Mouse (Mus musculus) liver, adult (tissue): ENCODE results near the gene Ric1.

Source experiments
- GATA4 ChIP-seq: IDR thresholded peaks from 2 replicates; pipeline ENCODE4 v1.6.1; 2014; ENCODE audit warnings: mild to moderate bottlenecking, low read length; ENCODE audit not compliant: insufficient replicate concordance

Ric1 gene

DNA sequence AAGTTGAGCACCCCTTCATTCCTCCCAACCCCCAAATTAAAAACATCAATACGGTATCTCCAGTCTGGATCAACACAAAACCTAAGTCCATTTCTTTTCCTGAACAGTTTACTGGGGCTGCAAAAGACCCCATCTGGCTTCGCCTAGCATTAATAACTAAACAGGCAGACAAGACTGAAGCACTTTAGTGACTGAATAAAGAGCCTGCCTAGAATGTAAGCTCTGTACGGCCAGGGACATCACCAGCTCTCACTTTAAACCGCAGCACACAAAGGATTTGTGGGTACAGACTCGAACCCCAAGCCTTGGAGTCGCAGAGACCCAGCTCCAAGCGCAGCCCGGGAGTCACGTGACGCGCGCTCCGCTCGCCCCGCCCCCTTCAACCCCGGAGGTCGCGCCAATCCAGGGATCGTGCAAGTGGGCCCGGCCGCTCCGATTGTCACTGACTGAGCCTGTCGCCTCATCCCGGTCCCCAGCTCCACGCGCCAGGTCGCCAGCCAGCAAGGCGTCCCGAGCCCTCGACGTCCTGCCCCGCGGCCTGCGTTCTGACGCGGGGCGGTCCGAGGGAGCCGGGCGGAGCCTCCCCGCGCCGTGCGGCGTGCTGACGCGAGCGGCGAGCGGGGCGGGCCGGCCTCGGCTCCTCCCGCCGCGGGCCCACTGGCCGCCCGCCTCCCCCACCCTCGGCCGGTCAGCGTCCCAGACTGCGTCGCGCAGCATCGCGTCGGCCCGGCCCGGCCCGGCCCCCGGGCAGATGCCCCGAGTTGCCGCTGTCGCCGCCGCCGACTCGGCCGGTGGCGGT, at the start of gene Ric1:
Ric1 (plus strand) TSS at position 646 of the 799 bp plus-strand sequence.
- no peak for TF ChIP-seq GATA4

DNA sequence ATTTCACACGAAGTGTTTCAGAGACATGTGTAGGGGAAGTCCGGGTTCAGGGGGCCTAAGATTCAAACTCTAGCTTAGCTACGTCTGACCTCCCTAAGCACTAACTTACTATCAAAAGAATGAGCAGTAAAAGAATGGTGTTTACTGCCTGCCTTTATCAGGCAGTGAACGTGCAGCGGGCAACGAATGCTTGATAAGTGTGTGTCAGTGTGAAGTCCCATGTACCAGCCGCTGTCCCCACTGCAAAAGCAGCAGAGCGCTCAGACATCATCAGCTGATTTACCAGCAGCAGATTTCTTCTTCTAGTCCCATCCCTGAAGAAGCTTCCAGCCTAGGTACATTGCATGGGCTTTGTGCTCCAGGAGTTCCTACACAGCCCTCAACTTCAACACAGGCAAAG, 49.7 kb upstream of the Ric1 start:
- no peak for TF ChIP-seq GATA4

DNA sequence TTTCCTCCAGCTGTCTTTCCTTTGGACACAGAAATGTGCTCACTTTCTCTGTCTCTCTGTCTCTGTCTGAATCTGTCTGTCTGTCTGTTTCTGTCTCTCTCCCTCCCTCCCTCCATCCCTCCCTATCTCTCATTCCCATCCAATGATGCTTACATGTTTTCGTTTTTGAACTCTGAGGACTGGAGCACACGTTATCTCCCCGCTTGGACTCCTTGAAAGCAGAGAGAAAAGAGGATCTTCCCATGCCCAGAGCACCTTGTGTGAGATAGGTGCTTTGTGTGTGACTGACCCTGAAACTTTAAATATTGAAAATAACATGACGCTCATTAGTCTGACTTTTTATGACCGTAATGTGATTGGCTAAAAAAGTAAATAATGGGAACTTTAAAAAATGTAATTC, 49.1 kb upstream of the Ric1 start:
- TF ChIP-seq GATA4 = no peak

DNA sequence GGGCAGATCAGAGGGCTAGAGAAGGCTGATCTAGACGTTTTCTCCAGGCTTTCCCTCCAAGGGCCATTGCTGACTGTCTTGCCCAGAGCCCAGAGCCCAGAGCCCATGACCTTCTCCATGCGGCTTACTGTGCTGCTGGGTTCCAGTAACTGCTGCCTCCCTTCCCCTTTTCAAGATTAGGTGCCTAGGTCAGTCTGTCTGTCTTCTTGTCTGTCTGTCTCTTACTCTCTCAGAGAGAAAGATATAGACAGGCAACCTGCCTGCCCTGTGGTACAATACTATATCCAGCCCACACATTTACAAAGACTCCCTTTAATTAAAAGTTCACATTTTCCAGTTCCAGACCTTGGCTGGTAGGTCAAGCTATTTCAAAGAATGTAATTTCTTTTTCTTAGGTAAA, 47.3 kb upstream of the Ric1 start:
- TF ChIP-seq GATA4 = no peak

DNA sequence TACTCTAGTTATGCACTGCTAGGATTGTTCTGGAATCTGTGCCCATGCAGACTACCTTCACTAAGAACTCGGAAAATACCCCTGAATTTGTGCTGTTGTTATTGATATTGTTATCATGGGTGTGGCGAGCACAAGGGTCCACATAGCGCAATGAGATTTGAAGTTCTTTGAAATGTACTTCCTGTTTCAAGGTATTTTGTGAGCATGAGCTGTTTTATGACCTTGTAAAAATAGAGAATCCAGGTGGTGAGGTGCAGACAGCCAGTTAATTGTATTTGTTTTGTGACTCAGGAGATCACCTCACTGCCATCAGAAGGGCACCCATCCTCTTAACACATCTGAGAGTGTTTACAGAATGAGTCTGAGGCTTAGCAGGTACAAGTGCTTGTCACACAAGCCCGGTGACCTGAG, 46.9 kb upstream of the Ric1 start:
- TF ChIP-seq GATA4 = no peak

DNA sequence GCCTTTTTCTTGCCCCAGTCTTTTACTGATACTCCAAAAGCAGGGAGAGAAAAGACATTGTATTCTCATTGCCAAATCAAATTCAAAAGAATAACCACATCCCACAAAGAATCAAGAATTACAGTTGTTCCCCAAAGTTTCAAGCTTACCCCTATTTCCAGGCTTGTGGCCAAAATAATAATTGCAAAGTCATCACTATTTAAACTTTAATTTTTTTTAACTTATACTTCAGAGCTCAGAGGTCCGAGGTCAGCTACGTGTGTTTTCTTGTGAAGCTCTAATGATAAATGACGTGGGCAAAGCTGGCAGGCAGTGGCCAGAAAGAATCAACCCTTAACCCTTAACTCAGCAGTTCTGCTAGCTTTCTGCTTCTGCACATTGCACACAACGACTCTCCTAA, 43.5 kb upstream of the Ric1 start:
- TF ChIP-seq GATA4 = no peak

DNA sequence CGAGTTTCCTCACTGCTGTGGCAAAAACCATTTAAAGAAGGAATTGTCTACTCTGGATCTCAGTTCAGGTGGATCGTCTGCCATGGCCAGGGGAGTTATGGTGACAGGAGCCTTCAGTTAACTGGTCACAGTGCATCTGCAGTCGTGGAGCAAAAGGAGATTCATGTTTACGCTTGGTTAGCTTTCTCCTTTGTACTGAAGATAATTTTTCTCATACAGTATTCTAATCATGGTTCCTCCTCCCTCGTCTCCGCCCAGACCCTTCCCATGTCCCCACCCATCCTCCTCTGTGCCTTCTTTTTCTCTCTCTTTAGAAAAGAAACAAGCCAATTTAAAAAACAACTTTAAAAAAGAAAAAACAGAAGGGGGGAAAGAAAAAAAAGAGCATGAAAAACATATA, 40.5 kb upstream of the Ric1 start:
- TF ChIP-seq GATA4 = no peak

DNA sequence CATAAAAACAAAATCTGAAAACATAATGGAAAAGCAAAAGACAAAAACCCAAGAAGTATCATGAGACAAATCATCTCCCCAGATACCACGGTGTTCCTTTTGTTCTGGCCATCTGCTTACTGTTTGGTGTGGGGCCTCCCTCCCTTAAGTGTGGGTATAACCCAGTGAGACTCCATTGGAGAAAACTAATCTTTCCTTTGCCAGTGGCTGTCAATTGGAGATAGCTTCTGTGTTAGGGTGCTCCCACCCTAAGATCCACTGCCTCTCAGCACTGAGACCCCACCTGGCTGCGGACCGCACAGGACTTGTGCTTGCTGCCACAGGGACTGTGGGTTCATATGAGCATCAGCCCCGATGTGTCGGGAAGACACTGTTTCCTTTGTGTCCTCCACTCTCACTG, 39.9 kb upstream of the Ric1 start:
- TF ChIP-seq GATA4 = no peak

DNA sequence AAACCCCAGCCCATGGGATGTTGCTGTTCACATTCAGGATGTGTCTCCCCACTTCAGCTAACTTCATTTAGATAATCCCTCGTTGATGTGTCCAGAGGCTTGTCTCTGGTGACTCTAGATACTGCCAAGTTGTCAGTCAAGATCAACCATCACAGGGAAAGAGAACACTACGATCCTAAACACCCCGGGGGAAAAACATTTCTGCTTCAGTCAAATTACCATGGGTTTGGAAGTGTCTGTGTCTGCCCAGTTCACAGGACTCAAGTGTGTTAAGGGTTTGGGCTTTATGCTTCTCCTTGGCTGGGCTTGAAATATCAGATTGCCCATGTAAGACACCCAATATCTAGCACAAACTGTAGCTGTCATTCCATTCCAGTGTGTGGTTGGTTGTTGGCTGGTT, 39.4 kb upstream of the Ric1 start:
- TF ChIP-seq GATA4 = no peak

DNA sequence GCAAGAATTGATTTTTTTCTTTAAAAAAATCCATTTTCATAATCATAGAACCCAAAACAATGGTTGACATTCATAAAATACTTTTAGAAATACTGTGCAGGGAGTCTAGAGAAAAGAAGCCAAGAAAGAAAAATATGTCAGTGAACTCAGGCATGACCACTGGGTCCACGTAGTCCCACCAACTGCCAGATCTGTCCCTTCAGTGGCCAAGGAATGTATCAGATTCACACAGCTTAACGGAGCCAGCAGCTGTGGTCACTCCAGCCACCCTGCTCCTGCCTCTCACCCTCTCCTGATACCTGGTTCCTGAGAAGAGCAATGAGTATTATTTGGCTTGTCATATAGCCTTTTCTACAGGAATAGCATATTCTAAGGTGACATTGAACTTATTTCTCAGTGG, 38.7 kb upstream of the Ric1 start:
- TF ChIP-seq GATA4 = no peak

DNA sequence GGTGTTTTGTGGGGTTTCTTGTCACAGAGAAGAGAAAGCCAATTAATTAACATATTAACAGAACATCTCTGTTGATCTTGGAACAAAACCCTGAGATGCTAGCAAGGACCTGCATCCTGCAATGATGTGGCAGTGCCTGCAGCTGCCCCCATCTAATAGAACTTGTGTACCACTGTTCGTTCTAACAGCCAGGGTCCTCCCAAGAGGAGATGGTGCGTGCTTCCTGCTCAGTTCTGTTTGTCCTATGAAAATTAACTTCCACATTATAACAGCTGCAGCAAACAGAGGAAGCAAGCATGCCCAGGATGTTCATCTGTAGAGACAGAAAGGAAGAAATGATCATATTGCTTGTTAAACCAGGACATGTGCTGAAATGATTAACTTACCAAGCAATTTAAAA, 37.5 kb upstream of the Ric1 start:
- no peak for TF ChIP-seq GATA4

DNA sequence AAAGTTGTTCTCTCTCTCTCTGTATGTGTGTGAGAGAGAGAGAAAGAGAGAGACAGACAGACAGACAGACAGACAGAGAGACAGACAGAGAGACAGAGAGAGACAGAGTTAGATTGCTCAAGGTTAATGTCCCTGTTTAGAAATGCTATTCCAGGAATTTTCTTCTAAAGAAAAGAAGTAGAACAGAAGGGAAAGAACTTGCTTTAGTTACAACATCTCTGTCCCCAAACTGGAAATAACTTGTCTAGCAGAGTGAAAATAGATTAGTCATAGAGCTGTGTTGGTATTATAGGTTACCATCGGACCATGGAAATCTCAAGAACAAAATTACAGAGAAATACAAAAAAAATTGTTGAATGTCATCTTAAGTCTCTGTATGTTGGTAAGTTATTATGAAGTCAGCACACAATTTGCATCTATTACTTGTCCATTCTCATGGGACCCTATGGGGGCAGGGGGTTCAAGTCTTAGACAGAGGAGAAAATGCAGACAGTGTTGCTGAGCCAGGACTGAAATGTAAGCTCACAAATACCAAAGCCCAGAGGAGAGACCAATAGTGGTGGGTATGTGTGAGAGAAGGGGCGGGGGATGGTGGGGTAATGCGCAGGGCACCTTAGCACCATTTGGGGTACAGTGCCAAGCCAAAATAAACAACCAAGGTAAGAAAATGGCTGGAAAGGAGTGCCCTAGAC, 36.7 kb upstream of the Ric1 start:
- no peak for TF ChIP-seq GATA4

DNA sequence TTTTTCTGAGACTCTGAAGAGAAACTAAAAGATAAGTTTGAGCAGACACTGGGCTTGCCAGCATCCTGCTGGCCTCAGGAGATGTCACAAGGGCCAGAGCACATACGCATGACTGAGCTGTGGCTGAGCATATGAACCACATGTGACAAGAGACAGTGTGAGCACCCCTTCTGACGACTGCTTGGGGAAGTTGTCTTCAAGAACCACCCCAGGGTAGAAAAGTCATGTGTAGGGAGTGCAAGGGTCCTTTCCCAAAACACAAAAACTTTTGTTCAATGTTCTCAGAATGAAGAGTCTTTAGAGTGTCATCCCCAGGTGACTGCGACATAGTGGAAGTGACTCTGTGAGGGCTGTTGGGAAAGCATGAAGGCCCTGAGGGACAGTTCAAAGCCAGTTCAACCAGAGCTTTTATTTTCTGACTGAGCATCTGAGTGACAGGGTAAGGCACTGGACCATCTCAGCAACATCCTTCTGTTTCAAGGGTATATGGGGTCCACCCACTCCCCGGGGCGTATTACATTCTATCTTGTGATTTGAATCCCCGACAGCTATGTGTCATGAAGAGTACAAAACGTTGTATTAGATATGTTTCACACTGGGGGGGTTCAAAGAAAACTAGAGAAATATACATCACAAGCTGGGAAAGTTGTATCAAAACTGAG, 35.4 kb upstream of the Ric1 start:
- TF ChIP-seq GATA4 = no peak

DNA sequence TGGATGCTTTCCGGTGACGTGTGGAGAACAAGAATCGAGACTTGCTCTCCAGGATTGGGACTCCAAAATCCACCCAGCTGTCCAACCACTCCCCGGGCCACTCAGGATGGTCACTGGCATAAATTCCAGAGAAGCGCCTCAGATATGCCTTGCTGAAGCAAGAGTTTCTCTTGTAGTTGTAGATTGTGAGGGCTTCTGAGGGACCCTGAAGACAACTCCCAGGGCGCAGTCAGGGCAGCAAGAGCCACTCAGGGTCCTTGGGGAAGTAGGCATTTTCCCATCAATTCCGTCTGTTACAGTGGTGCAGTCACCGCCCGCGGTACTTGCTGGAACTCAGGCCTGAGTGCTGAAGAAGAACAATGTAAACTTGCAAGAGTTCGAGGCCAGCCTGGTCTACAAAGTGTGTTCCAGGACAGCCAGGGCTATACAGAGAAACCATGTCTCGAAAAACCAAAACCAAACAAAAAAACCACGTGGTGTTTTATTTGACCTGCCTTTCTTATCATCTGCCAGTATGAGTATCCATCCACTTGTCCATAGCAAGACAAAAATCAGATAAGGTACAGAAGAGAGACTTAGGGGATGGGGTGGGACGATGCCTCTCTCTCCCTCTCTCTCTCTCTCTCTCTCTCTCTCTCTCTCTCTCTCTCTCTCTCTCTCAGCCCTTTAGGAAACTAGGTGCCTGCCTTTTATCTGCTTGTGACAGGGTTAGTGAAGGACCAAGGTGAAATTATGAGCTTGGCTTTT, 34.6 kb upstream of the Ric1 start:
- TF ChIP-seq GATA4 = no peak

DNA sequence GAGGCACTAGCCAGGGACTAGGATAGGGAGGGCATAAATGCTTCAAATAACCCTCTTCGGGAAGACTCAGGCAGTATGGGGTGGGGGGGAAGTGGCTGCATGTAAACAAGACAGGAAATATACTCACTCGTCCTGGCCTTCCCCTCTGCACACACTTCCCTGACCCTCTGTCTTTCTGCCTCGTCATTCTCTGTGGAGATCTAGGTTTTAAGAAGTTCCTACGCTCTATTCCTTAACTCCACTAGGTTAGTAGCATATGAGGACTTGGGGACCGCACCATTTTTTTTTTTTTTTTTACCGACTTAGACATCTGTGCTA, 34.0 kb upstream of the Ric1 start:
- no peak for TF ChIP-seq GATA4

DNA sequence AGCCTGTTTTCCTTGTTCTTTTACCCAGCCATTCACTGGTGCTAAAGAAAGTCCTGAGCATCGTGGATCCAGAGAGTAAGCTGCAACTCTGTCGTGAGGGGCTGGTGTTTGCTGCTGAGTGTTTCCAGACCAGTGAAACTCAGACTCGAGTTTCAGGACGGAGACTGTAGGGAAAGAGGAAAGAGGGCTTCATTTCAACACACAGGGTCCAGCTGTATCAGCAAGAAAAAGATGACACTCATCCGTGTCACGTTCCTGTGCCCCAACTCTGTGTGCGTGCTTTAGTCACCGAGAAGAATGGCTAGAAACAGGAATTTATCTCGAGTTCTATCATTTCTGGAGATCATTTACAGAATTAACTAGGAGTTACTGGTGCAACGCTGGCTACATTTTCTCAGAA, 33.7 kb upstream of the Ric1 start:
- TF ChIP-seq GATA4 = no peak
